Mouse (Mus musculus) MEL (cell line): ENCODE measurements at regions not wholly inside any gene's neighbourhood (a gene's known extent, or its start where the extent isn't known, plus 50 kb on each side); places are given as distances from the start of the nearest gene placed in this dataset.

Experiments used
- CTCF ChIP-seq, 3 experiments: IDR thresholded peaks in 2 of 3; conservative IDR thresholded peaks in 1 of 3; 2 replicates each; pipeline ENCODE4 v1.5.1; 2011 to 2012; ENCODE audit warnings: low read length in 3 of 3, low read depth in 2 of 3, mild to moderate bottlenecking in 2 of 3, improper control_type of control experiment in 1 of 3, inconsistent platforms in 1 of 3, mixed read lengths in 1 of 3, moderate library complexity in 1 of 3; ENCODE audit not compliant: control insufficient read depth in 1 of 3, insufficient read depth in 1 of 3, poor library complexity in 1 of 3, severe bottlenecking in 1 of 3
- EP300 ChIP-seq, 2 experiments: IDR thresholded peaks; 2 replicates each; pipeline ENCODE4 v1.6.1; 2011; ENCODE audit warnings: improper control_type of control experiment in 2 of 2, low read length in 2 of 2, low read depth in 1 of 2, mild to moderate bottlenecking in 1 of 2
- GABPA ChIP-seq: IDR thresholded peaks from 2 replicates; pipeline ENCODE4 v1.6.1; 2012; ENCODE audit warnings: low read depth, mild to moderate bottlenecking, inconsistent platforms, low read length, improper control_type of control experiment, moderate library complexity
- JUND ChIP-seq: IDR thresholded peaks from 2 replicates; pipeline ENCODE4 v1.6.1; 2011; ENCODE audit warnings: low read depth, mild to moderate bottlenecking, improper control_type of control experiment, low read length
- KAT2A ChIP-seq: conservative IDR thresholded peaks from 2 replicates; pipeline ENCODE4 v1.6.1; 2012; ENCODE audit warnings: low read depth, low read length, improper control_type of control experiment, inconsistent platforms
- NRF1 ChIP-seq: IDR thresholded peaks from 2 replicates; pipeline ENCODE4 v1.6.1; 2014; ENCODE audit warnings: low read depth, mild to moderate bottlenecking, inconsistent platforms, low read length, improper control_type of control experiment, moderate library complexity; ENCODE audit not compliant: poor library complexity, insufficient read depth, severe bottlenecking
- POLR2A ChIP-seq, 2 experiments: IDR thresholded peaks; 2 replicates each; pipeline ENCODE4 v1.6.1; 2011 to 2012; ENCODE audit warnings: low read length in 2 of 2, mild to moderate bottlenecking in 2 of 2, control low read depth in 1 of 2, improper control_type of control experiment in 1 of 2, low read depth in 1 of 2, moderate library complexity in 1 of 2; ENCODE audit not compliant: control insufficient read depth in 1 of 2, insufficient read depth in 1 of 2, poor library complexity in 1 of 2
- POLR2AphosphoS2 ChIP-seq: IDR thresholded peaks from 2 replicates; pipeline ENCODE4 v1.6.1; 2011; ENCODE audit warnings: low read length, improper control_type of control experiment
- POLR2AphosphoS5 ChIP-seq: IDR thresholded peaks from 2 replicates; pipeline ENCODE4 v1.6.1; 2012; ENCODE audit warnings: low read depth, borderline replicate concordance, mild to moderate bottlenecking, inconsistent platforms, low read length, moderate library complexity, mixed read lengths
- SIN3A ChIP-seq: IDR thresholded peaks from 2 replicates; pipeline ENCODE4 v1.6.1; 2012; ENCODE audit warnings: low read length, improper control_type of control experiment, inconsistent platforms
- TAL1 ChIP-seq: IDR thresholded peaks from 2 replicates; pipeline ENCODE4 v1.6.1; 2012; ENCODE audit warnings: mild to moderate bottlenecking, inconsistent platforms, low read length, moderate library complexity, mixed read lengths
- TBP ChIP-seq: IDR thresholded peaks from 2 replicates; pipeline ENCODE4 v1.8.0; 2011; ENCODE audit warnings: low read depth, low read length, improper control_type of control experiment
- TCF12 ChIP-seq: IDR thresholded peaks from 2 replicates; pipeline ENCODE4 v1.6.1; 2014; ENCODE audit warnings: low read depth, mild to moderate bottlenecking, inconsistent platforms, low read length, improper control_type of control experiment, moderate library complexity
- ZC3H11A ChIP-seq: IDR thresholded peaks from 2 replicates; pipeline ENCODE4 v1.6.1; 2012; ENCODE audit warnings: low read depth, mild to moderate bottlenecking, inconsistent platforms, low read length, improper control_type of control experiment

GRCm38 (mm10) chr10:117979091-117979490, 133.3 kb upstream of the Rap1b start:
- TF ChIP-seq CTCF (IDR thresholded peaks at IDR 0.05 in 2 of 3, conservative IDR thresholded peaks at IDR 0.05 in 1 of 3; ENCODE audit: control insufficient read depth in 1 of 3, insufficient read depth in 1 of 3, low read depth in 2 of 3, low read length in 3 of 3, poor library complexity in 1 of 3, severe bottlenecking in 1 of 3): no peak
- no peak for TF ChIP-seq POLR2AphosphoS2
- TF ChIP-seq POLR2AphosphoS5: no peak
- no peak for TF ChIP-seq TBP
- TF ChIP-seq JUND: no peak
- no peak for TF ChIP-seq TAL1
- no peak for TF ChIP-seq NRF1
- no peak for TF ChIP-seq EP300 (IDR thresholded peaks at IDR 0.05; ENCODE audit: low read depth in 1 of 2, low read length in 2 of 2)
- no peak for TF ChIP-seq TCF12
- TF ChIP-seq GABPA: no peak
- TF ChIP-seq SIN3A: no peak
- no peak for TF ChIP-seq KAT2A
- TF ChIP-seq POLR2A (IDR thresholded peaks at IDR 0.05; ENCODE audit: control insufficient read depth in 1 of 2, insufficient read depth in 1 of 2, low read depth in 1 of 2, low read length in 2 of 2, poor library complexity in 1 of 2): no peak
- TF ChIP-seq ZC3H11A: no peak
